Comparison of ENCODE assay signal across 28 mouse cellular contexts in the genomic region with DNA sequence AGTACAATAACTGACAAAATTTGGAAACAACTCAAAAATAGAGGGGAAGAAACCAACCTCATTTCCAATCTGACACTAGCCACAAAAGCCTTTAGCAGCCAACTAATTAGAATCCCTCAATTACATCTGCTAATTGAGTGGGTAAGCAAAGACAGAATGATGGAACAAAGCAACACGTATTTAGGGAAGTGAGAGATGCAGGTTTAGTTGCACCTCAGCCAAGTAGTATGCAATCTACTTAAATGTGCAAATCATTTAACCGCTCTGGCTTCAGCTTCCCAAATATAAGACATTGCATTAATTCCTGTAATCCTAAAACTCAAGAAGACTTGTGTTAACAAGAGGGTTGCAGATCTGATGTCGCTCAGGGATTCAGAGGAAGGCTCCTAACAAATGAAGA.
"Had no signal": no experiment of that assay in that cellular context is flagged by ENCODE, and none has a peak within 500 bp of the region (broad histone marks: within the 10 kb centered on the region; RNA-seq: fewer than 3 reads in every experiment).

No protein-coding gene starts in this region.

- H3K27me3 ChIP-seq: heart, embryonic 12.5 days; hindbrain, embryonic 12.5 days; hindbrain, embryonic 15.5 days; intestine, embryonic 15.5 days; kidney, embryonic 15.5 days; limb, embryonic 12.5 days; liver, embryonic 13.5 days; liver, embryonic 15.5 days had no signal

- ATAC-seq: hindbrain, postnatal 0 days; intestine, embryonic 15.5 days had no signal

- H3K4me1 ChIP-seq: heart, embryonic 10.5 days; hindbrain, embryonic 10.5 days; hindbrain, embryonic 12.5 days; hindbrain, embryonic 15.5 days; kidney, embryonic 15.5 days had no signal

- H3K4me2 ChIP-seq: heart, embryonic 12.5 days; hindbrain, embryonic 12.5 days; hindbrain, embryonic 15.5 days; intestine, embryonic 15.5 days; kidney, embryonic 15.5 days; limb, embryonic 12.5 days; liver, embryonic 11.5 days; liver, embryonic 13.5 days; liver, embryonic 15.5 days had no signal

- H3K9ac ChIP-seq: heart, embryonic 12.5 days; hindbrain, embryonic 12.5 days; hindbrain, embryonic 15.5 days; intestine, embryonic 15.5 days; kidney, embryonic 15.5 days; limb, embryonic 12.5 days; liver, embryonic 13.5 days; liver, embryonic 15.5 days had no signal

- H3K9me3 ChIP-seq: heart, embryonic 10.5 days; heart, embryonic 12.5 days; hindbrain, embryonic 10.5 days; hindbrain, embryonic 12.5 days; hindbrain, embryonic 15.5 days; intestine, embryonic 15.5 days; kidney, embryonic 15.5 days; limb, embryonic 10.5 days; limb, embryonic 12.5 days; liver, embryonic 13.5 days; liver, embryonic 15.5 days had no signal

- H3K27ac ChIP-seq: gastrocnemius, adult 2 months; heart, embryonic 10.5 days; hindbrain, embryonic 10.5 days; hindbrain, embryonic 12.5 days; hindbrain, embryonic 15.5 days; hindbrain, postnatal 0 days; intestine, embryonic 15.5 days; kidney, embryonic 15.5 days; kidney, postnatal 0 days; layer of hippocampus, adult 2 months; left cerebral cortex, adult 2 months; limb, embryonic 10.5 days; limb, embryonic 12.5 days; liver, embryonic 13.5 days; liver, embryonic 15.5 days had no signal

- DNase-seq: gastrocnemius, adult 2 months; gastrocnemius, postnatal 10 days; gastrocnemius, postnatal 25 days; heart, adult 18-20 months; heart, postnatal 10 days; heart, postnatal 4 days; kidney, adult 11 months; kidney, adult 2 months; kidney, adult 9 months; kidney, postnatal 25 days; kidney, postnatal 4 days; liver; liver, embryonic 13.5 days had no signal

- H3K4me3 ChIP-seq: gastrocnemius, adult 2 months; heart, embryonic 10.5 days; heart, embryonic 12.5 days; hindbrain, embryonic 10.5 days; hindbrain, embryonic 12.5 days; hindbrain, embryonic 15.5 days; intestine, embryonic 15.5 days; kidney, embryonic 15.5 days; layer of hippocampus, adult 2 months; left cerebral cortex, adult 2 months; limb, embryonic 10.5 days; limb, embryonic 12.5 days; liver, embryonic 13.5 days; liver, embryonic 15.5 days had no signal
